Mouse (Mus musculus) bone marrow, adult 2 months (tissue): ENCODE data around the gene Mad2l2.

ENCODE experiments used
- CTCF ChIP-seq: fragments of 200-500 bp; IDR thresholded peaks from 2 replicates; pipeline ENCODE4 v1.5.1; 2011; ENCODE audit warnings: low read length, control low read depth; ENCODE audit not compliant: control insufficient read depth, insufficient read depth
- POLR2A ChIP-seq: fragments of 200-500 bp; IDR thresholded peaks from 2 replicates; pipeline ENCODE4 v1.6.1; 2011; ENCODE audit warnings: low read depth, mild to moderate bottlenecking, control low read depth, low read length, borderline replicate concordance; ENCODE audit not compliant: control insufficient read depth

- TF ChIP-seq CTCF (no peak), POLR2A (no peak)
Observed at GRCm38 (mm10) chr4:148084261-148084714, 45.9 kb upstream of the Mad2l2 start.
